Mouse (Mus musculus) right cerebral cortex, postnatal 25 days (tissue): ENCODE measurements around the gene Thsd7b.
"Not testable (repeated sequence)": the region's sequence is repeated elsewhere in the genome, so short reads cannot be mapped to it uniquely, and the experiment has no call there.

ENCODE experiments used
- DNase-seq: peaks from one replicate; pipeline ENCODE4 v3.0.0; 2022

Gene Thsd7b

GRCm38 (mm10) chr1:130166187-130166586 is 893.1 kb downstream of the Thsd7b start:
- DNase-seq: no peak

- DNase-seq: no peak
Measured at GRCm38 (mm10) chr1:130167260-130167659, 894.2 kb downstream of the Thsd7b start.

GRCm38 (mm10) chr1:130169875-130170274 is 896.8 kb downstream of the Thsd7b start:
- no peak for DNase-seq

- DNase-seq: no peak
Measured at GRCm38 (mm10) chr1:130170290-130170689, 897.2 kb downstream of the Thsd7b start.

GRCm38 (mm10) chr1:130186836-130187235 is 913.7 kb downstream of the Thsd7b start:
- DNase-seq: not testable (repeated sequence)

GRCm38 (mm10) chr1:130192190-130193028 is 919.3 kb downstream of the Thsd7b start:
- DNase-seq: peak; percentile 27

GRCm38 (mm10) chr1:130217404-130217803 is 944.3 kb downstream of the Thsd7b start:
- DNase-seq: no peak

GRCm38 (mm10) chr1:130222904-130223303 is 949.8 kb downstream of the Thsd7b start:
- DNase-seq: no peak

GRCm38 (mm10) chr1:130245563-130245962 is 972.5 kb downstream of the Thsd7b start:
- no peak for DNase-seq

- DNase-seq: not testable (repeated sequence)
Measured at GRCm38 (mm10) chr1:130246264-130246663, 973.2 kb downstream of the Thsd7b start.

GRCm38 (mm10) chr1:130246930-130247329 is 973.8 kb downstream of the Thsd7b start:
- DNase-seq: not testable (repeated sequence)

GRCm38 (mm10) chr1:130262046-130262445 is 988.9 kb downstream of the Thsd7b start:
- DNase-seq: no peak
